Mouse (Mus musculus): ENCODE measurements around the gene Mrtfb. TPM values are rescaled to one million over a fixed set of nuclear protein-coding genes. Genes with fewer than 3 reads are reported as not detected.
"Not testable (repeated sequence)": the region's sequence is repeated elsewhere in the genome, so short reads cannot be mapped to it uniquely, and the experiment has no call there.

The Mrtfb gene
- polyA plus RNA-seq, 1 experiment from 2014 or later = 22.4 TPM

GRCm38 (mm10) chr16:13257528-13257835 is 1.2 kb downstream of the Mrtfb start:
- Histone ChIP-seq H3K9me3 (ENCODE audit: control insufficient read depth, low read length) (no peaks in the 10 kb centered on the region), H3K4me3 (ENCODE audit: low read depth, low read length) (peak overlapping the region; percentile 79), H3K4me1 (replicated peaks; ENCODE audit: control insufficient read depth, insufficient read depth, low read length) (peaks cover 5% of the 10 kb centered on the region; the same call in 1 of the 2 replicates), H3K27ac (ENCODE audit: low read depth, low read length) (no peak overlapping the region), H3K9ac (ENCODE audit: low read length) (peak overlapping the region; percentile 92), H3K4me2 (ENCODE audit: low read depth, low read length, severe bottlenecking) (peak overlapping the region; percentile 91), H3K27me3 (ENCODE audit: control insufficient read depth, insufficient read depth, low read length) (no peaks in the 10 kb centered on the region), H3K36me3 (ENCODE audit: control insufficient read depth, insufficient read depth, low read length) (no peaks in the 10 kb centered on the region)
- 47% methylated on average over 5 of the region's 5 CpGs for WGBS
- ATAC-seq (replicated peaks; ENCODE audit: low FRiP score) (no peak), DNase-seq (ENCODE audit: low spot score) (no peak)

- no peak for DNase-seq (ENCODE audit: low spot score)
- H3K36me3 ChIP-seq (ENCODE audit: control insufficient read depth, insufficient read depth, low read length) = no peaks in the 10 kb centered on the region
- 85% methylated on average over 2 of the region's 2 CpGs for WGBS
Observed at GRCm38 (mm10) chr16:13259026-13259425, 2.7 kb downstream of the Mrtfb start.

GRCm38 (mm10) chr16:13266312-13266711 is 10.0 kb downstream of the Mrtfb start:
- Histone ChIP-seq H3K4me3 (ENCODE audit: low read depth, low read length) (no peak overlapping the region), H3K27ac (ENCODE audit: low read depth, low read length) (no peak overlapping the region), H3K27me3 (ENCODE audit: control insufficient read depth, insufficient read depth, low read length) (no peaks in the 10 kb centered on the region), H3K4me1 (replicated peaks; ENCODE audit: control insufficient read depth, insufficient read depth, low read length) (no peaks in the 10 kb centered on the region), H3K9ac (ENCODE audit: low read length) (no peak overlapping the region), H3K36me3 (ENCODE audit: control insufficient read depth, insufficient read depth, low read length) (no peaks in the 10 kb centered on the region; the same call in 1 of the 2 replicates), H3K4me2 (ENCODE audit: low read depth, low read length, severe bottlenecking) (no peak overlapping the region), H3K9me3 (ENCODE audit: control insufficient read depth, low read length) (no peaks in the 10 kb centered on the region; the same call in 1 of the 2 replicates)
- no peak for ATAC-seq (replicated peaks; ENCODE audit: low FRiP score)
- DNase-seq (ENCODE audit: low spot score) = no peak
- WGBS = 30% methylated on average over 3 of the region's 3 CpGs

More at GRCm38 (mm10) chr16:13259026-13259425, 2.7 kb downstream of the Mrtfb start:
- no peak overlapping the region for H3K27ac ChIP-seq (ENCODE audit: low read depth, low read length)
- no peaks in the 10 kb centered on the region for H3K27me3 ChIP-seq (ENCODE audit: control insufficient read depth, insufficient read depth, low read length)
- ATAC-seq (replicated peaks; ENCODE audit: low FRiP score) = no peak
- H3K4me3 ChIP-seq (ENCODE audit: low read depth, low read length) = no peak overlapping the region
- H3K4me1 ChIP-seq (replicated peaks; ENCODE audit: control insufficient read depth, insufficient read depth, low read length) = peaks cover 5% of the 10 kb centered on the region; the same call in 1 of the 2 replicates
- H3K4me2 ChIP-seq (ENCODE audit: low read depth, low read length, severe bottlenecking) = no peak overlapping the region
- H3K9me3 ChIP-seq (ENCODE audit: control insufficient read depth, low read length) = no peaks in the 10 kb centered on the region; the same call in 1 of the 2 replicates
- no peak overlapping the region for H3K9ac ChIP-seq (ENCODE audit: low read length)

GRCm38 (mm10) chr16:13267350-13267904 is 11.1 kb downstream of the Mrtfb start:
- no peaks in the 10 kb centered on the region for H3K27me3 ChIP-seq (ENCODE audit: control insufficient read depth, insufficient read depth, low read length)
- WGBS = 89% methylated on average over 3 of the region's 3 CpGs
- no peak overlapping the region for H3K4me2 ChIP-seq (ENCODE audit: low read depth, low read length, severe bottlenecking)
- H3K9ac ChIP-seq (ENCODE audit: low read length) = no peak overlapping the region
- H3K9me3 ChIP-seq (ENCODE audit: control insufficient read depth, low read length) = no peaks in the 10 kb centered on the region; the same call in 1 of the 2 replicates
- H3K4me3 ChIP-seq (ENCODE audit: low read depth, low read length) = no peak overlapping the region
- ATAC-seq (replicated peaks; ENCODE audit: low FRiP score) = no peak
- no peaks in the 10 kb centered on the region for H3K4me1 ChIP-seq (replicated peaks; ENCODE audit: control insufficient read depth, insufficient read depth, low read length)
- no peak overlapping the region for H3K27ac ChIP-seq (ENCODE audit: low read depth, low read length)
- DNase-seq (ENCODE audit: low spot score) = no peak
- H3K36me3 ChIP-seq (ENCODE audit: control insufficient read depth, insufficient read depth, low read length) = no peaks in the 10 kb centered on the region; the same call in 1 of the 2 replicates

- Histone ChIP-seq H3K9ac (ENCODE audit: low read length) (no peak overlapping the region), H3K4me3 (ENCODE audit: low read depth, low read length) (no peak overlapping the region), H3K9me3 (ENCODE audit: control insufficient read depth, low read length) (no peaks in the 10 kb centered on the region), H3K4me1 (replicated peaks; ENCODE audit: control insufficient read depth, insufficient read depth, low read length) (no peaks in the 10 kb centered on the region), H3K27ac (ENCODE audit: low read depth, low read length) (no peak overlapping the region), H3K27me3 (ENCODE audit: control insufficient read depth, insufficient read depth, low read length) (no peaks in the 10 kb centered on the region), H3K36me3 (ENCODE audit: control insufficient read depth, insufficient read depth, low read length) (no peaks in the 10 kb centered on the region; the same call in 1 of the 2 replicates), H3K4me2 (ENCODE audit: low read depth, low read length, severe bottlenecking) (no peak overlapping the region)
- ATAC-seq (replicated peaks; ENCODE audit: low FRiP score) = no peak
- whole genome bisulfite sequencing = 91% methylated on average over 2 of the region's 2 CpGs
- no peak for DNase-seq (ENCODE audit: low spot score)
Observed at GRCm38 (mm10) chr16:13269426-13269825, 13.1 kb downstream of the Mrtfb start.

GRCm38 (mm10) chr16:13276258-13276657 is 20.0 kb downstream of the Mrtfb start:
- WGBS = 96% methylated on average over 2 of the region's 2 CpGs
- ATAC-seq (replicated peaks; ENCODE audit: low FRiP score) (no peak), DNase-seq (ENCODE audit: low spot score) (no peak)
- H3K9me3 ChIP-seq (ENCODE audit: control insufficient read depth, low read length) = no peaks in the 10 kb centered on the region
- H3K27ac ChIP-seq (ENCODE audit: low read depth, low read length) = no peak overlapping the region
- no peaks in the 10 kb centered on the region for H3K27me3 ChIP-seq (ENCODE audit: control insufficient read depth, insufficient read depth, low read length)
- no peak overlapping the region for H3K9ac ChIP-seq (ENCODE audit: low read length)
- no peaks in the 10 kb centered on the region for H3K36me3 ChIP-seq (ENCODE audit: control insufficient read depth, insufficient read depth, low read length)
- H3K4me1 ChIP-seq (replicated peaks; ENCODE audit: control insufficient read depth, insufficient read depth, low read length) = no peaks in the 10 kb centered on the region
- H3K4me3 ChIP-seq (ENCODE audit: low read depth, low read length) = no peak overlapping the region
- no peak overlapping the region for H3K4me2 ChIP-seq (ENCODE audit: low read depth, low read length, severe bottlenecking)

GRCm38 (mm10) chr16:13276709-13277399 is 20.6 kb downstream of the Mrtfb start:
- H3K4me3 ChIP-seq (ENCODE audit: low read depth, low read length) = no peak overlapping the region
- no peaks in the 10 kb centered on the region for H3K4me1 ChIP-seq (replicated peaks; ENCODE audit: control insufficient read depth, insufficient read depth, low read length)
- no peak overlapping the region for H3K27ac ChIP-seq (ENCODE audit: low read depth, low read length)
- no peak for DNase-seq (ENCODE audit: low spot score)
- H3K27me3 ChIP-seq (ENCODE audit: control insufficient read depth, insufficient read depth, low read length) = no peaks in the 10 kb centered on the region
- H3K4me2 ChIP-seq (ENCODE audit: low read depth, low read length, severe bottlenecking) = no peak overlapping the region
- H3K36me3 ChIP-seq (ENCODE audit: control insufficient read depth, insufficient read depth, low read length) = no peaks in the 10 kb centered on the region
- no peak for ATAC-seq (replicated peaks; ENCODE audit: low FRiP score)
- H3K9ac ChIP-seq (ENCODE audit: low read length) = no peak overlapping the region
- 90% methylated on average over 3 of the region's 3 CpGs for WGBS
- no peaks in the 10 kb centered on the region for H3K9me3 ChIP-seq (ENCODE audit: control insufficient read depth, low read length)

- H3K9ac ChIP-seq (ENCODE audit: low read length); H3K36me3 ChIP-seq (ENCODE audit: control insufficient read depth, insufficient read depth, low read length); H3K4me2 ChIP-seq (ENCODE audit: low read depth, low read length, severe bottlenecking); H3K4me3 ChIP-seq (ENCODE audit: low read depth, low read length); DNase-seq (ENCODE audit: low spot score); H3K9me3 ChIP-seq (ENCODE audit: control insufficient read depth, low read length); H3K27ac ChIP-seq (ENCODE audit: low read depth, low read length); ATAC-seq (replicated peaks; ENCODE audit: low FRiP score); H3K27me3 ChIP-seq (ENCODE audit: control insufficient read depth, insufficient read depth, low read length); H3K4me1 ChIP-seq (replicated peaks; ENCODE audit: control insufficient read depth, insufficient read depth, low read length): not testable (repeated sequence)
Observed at GRCm38 (mm10) chr16:13286425-13286824, 30.1 kb downstream of the Mrtfb start.

- Histone ChIP-seq H3K4me2 (ENCODE audit: low read depth, low read length, severe bottlenecking) (no peak overlapping the region), H3K9ac (ENCODE audit: low read length) (no peak overlapping the region), H3K36me3 (ENCODE audit: control insufficient read depth, insufficient read depth, low read length) (no peaks in the 10 kb centered on the region), H3K4me3 (ENCODE audit: low read depth, low read length) (no peak overlapping the region), H3K9me3 (ENCODE audit: control insufficient read depth, low read length) (no peaks in the 10 kb centered on the region), H3K27me3 (ENCODE audit: control insufficient read depth, insufficient read depth, low read length) (no peaks in the 10 kb centered on the region), H3K4me1 (replicated peaks; ENCODE audit: control insufficient read depth, insufficient read depth, low read length) (no peaks in the 10 kb centered on the region), H3K27ac (ENCODE audit: low read depth, low read length) (no peak overlapping the region)
- DNase-seq (ENCODE audit: low spot score) (no peak), ATAC-seq (replicated peaks; ENCODE audit: low FRiP score) (no peak)
- WGBS = 71% methylated on average over 1 of the region's 1 CpGs
Observed at GRCm38 (mm10) chr16:13297860-13298259, 41.6 kb downstream of the Mrtfb start.
